Mouse (Mus musculus): ENCODE measurements at regions not wholly inside any gene's neighbourhood (a gene's known extent, or its start where the extent isn't known, plus 50 kb on each side); places are given as distances from the start of the nearest gene placed in this dataset.

GRCm38 (mm10) chr2:172726701-172727100, 177.3 kb downstream of the Tfap2c start:
- TF ChIP-seq GATA1 (IDR thresholded peaks at IDR 0.05; ENCODE audit: borderline replicate concordance, low read length) (no peak), FLI1 (IDR thresholded peaks at IDR 0.05; ENCODE audit: low read length) (no peak)

All from megakaryocyte, embryonic 14.5 days (primary cell).